25 mouse cellular contexts compared by ENCODE assay signal in genomic region chr11:49455043-49455442, GRCm38 (mm10). TPM values are rescaled to one million over a fixed set of nuclear protein-coding genes. Genes with fewer than 3 reads are reported as not detected.
"Had no signal": no experiment of that assay in that cellular context is flagged by ENCODE, and none has a peak within 500 bp of the region (broad histone marks: within the 10 kb centered on the region; RNA-seq: fewer than 3 reads in every experiment).

Olfr1387 (plus strand) TSS chr11:49455343.

- H3K36me3 ChIP-seq: neural tube, embryonic 12.5 days; neural tube, embryonic 13.5 days; neural tube, embryonic 15.5 days; stomach, embryonic 15.5 days had no signal

- H3K4me3 ChIP-seq: neural tube, embryonic 12.5 days; neural tube, embryonic 13.5 days; neural tube, embryonic 15.5 days; stomach, embryonic 15.5 days had no signal

- H3K27ac ChIP-seq: neural tube, embryonic 12.5 days; neural tube, embryonic 13.5 days; neural tube, embryonic 15.5 days; stomach, embryonic 15.5 days; stomach, postnatal 0 days had no signal

- DNase-seq: retina, postnatal 1 day; right cerebral cortex, adult 18-20 months; right cerebral cortex, postnatal 14 days; right cerebral cortex, postnatal 25 days; right cerebral cortex, postnatal 4 days; spleen, adult 18-20 months; thymus, adult 18-20 months; thymus, adult 2 months; thymus, postnatal 14 days; thymus, postnatal 25 days; thymus, postnatal 4 days had no signal

- H3K9me3 ChIP-seq: neural tube, embryonic 12.5 days; neural tube, embryonic 13.5 days; neural tube, embryonic 15.5 days; stomach, embryonic 15.5 days had no signal

- H3K27me3 ChIP-seq: neural tube, embryonic 12.5 days; neural tube, embryonic 13.5 days; neural tube, embryonic 15.5 days; stomach, embryonic 15.5 days had no signal

- H3K4me2 ChIP-seq: neural tube, embryonic 12.5 days; neural tube, embryonic 13.5 days; neural tube, embryonic 15.5 days; stomach, embryonic 15.5 days had no signal

- H3K9ac ChIP-seq: neural tube, embryonic 12.5 days; neural tube, embryonic 13.5 days; neural tube, embryonic 15.5 days; stomach, embryonic 15.5 days had no signal

- H3K4me1 ChIP-seq: neural tube, embryonic 12.5 days; neural tube, embryonic 13.5 days; neural tube, embryonic 15.5 days; stomach, embryonic 15.5 days had no signal

RNA-seq across cellular contexts. Expression of gene Olfr1387, which starts in this region (rescaled TPM):
- total RNA-seq: neutrophil, adult 5-6 weeks had no signal
- polyA plus RNA-seq: neural tube, embryonic 12.5 days; neural tube, embryonic 13.5 days; neural tube, embryonic 14.5 days; neural tube, embryonic 15.5 days; small intestine, adult 2 months; spleen, adult 2 months; stomach, embryonic 14.5 days; stomach, embryonic 15.5 days; stomach, embryonic 16.5 days; stomach, postnatal 0 days; testis, adult 2 months; thymus, adult 2 months; thymus, postnatal 0 days; urinary bladder, adult 2 months had no signal
